Mouse (Mus musculus): Measurements from ENCODE around the gene Dll4. TPM values are rescaled to one million over a fixed set of nuclear protein-coding genes. Genes with fewer than 3 reads are reported as not detected.

The Dll4 gene
- 22.7 and 25.9 TPM in 2 replicates for polyA plus RNA-seq (2015; fragmentation: Nextera tagmentation; extraction: Ambion mirVana)

- Histone ChIP-seq H3K27me3 (replicated peaks; ENCODE audit: insufficient read depth, low read length) (peaks cover 8% of the 10 kb centered on the region), H3K27ac (ENCODE audit: low read length) (peak within 1 kb of the TSS; percentile 22), H3K36me3 (ENCODE audit: insufficient read depth, low read length) (no peaks in the 10 kb centered on the region), H3K9me3 (ENCODE audit: low read length) (no peaks in the 10 kb centered on the region), H3K4me1 (ENCODE audit: insufficient read depth, low read depth, low read length) (peaks cover 33% of the 10 kb centered on the region; the same call in 1 of the 2 replicates), H3K9ac (replicated peaks; ENCODE audit: low read depth) (peak within 1 kb of the TSS; percentile 54), H3K4me3 (ENCODE audit: low read depth, low read length) (peak within 1 kb of the TSS; percentile 59), H3K4me2 (replicated peaks; ENCODE audit: low read depth, low read length) (peak within 1 kb of the TSS; percentile 93)
- peak; percentile 87 for DNase-seq (ENCODE audit: low spot score)
- TF ChIP-seq EP300 (IDR thresholded peaks at IDR 0.05): no peak
- TF ChIP-seq CTCF (IDR thresholded peaks at IDR 0.05): peak; percentile 50
- under 1% methylated on average over 31 of the region's 33 CpGs for WGBS
- ATAC-seq: peak; percentile 82
These were observed at the start of gene Dll4 for GRCm38 (mm10) chr2:119325568-119326143. TSS of gene Dll4 (plus strand) at chr2:119325784.

- WGBS: 78% methylated on average over 7 of the region's 7 CpGs
- Histone ChIP-seq H3K4me3 (ENCODE audit: low read depth, low read length) (no peak overlapping the region), H3K27ac (ENCODE audit: low read length) (no peak overlapping the region), H3K36me3 (ENCODE audit: insufficient read depth, low read length) (no peaks in the 10 kb centered on the region), H3K9me3 (ENCODE audit: low read length) (no peaks in the 10 kb centered on the region), H3K27me3 (replicated peaks; ENCODE audit: insufficient read depth, low read length) (no peaks in the 10 kb centered on the region), H3K4me2 (replicated peaks; ENCODE audit: low read depth, low read length) (no peak overlapping the region), H3K9ac (replicated peaks; ENCODE audit: low read depth) (no peak overlapping the region), H3K4me1 (ENCODE audit: insufficient read depth, low read depth, low read length) (no peaks in the 10 kb centered on the region)
- TF ChIP-seq CTCF (IDR thresholded peaks at IDR 0.05) (no peak), EP300 (IDR thresholded peaks at IDR 0.05) (no peak)
- DNase-seq (ENCODE audit: low spot score) (no peak), ATAC-seq (no peak)
These were observed 48.7 kb upstream of the Dll4 start for GRCm38 (mm10) chr2:119276926-119277325.

DNA sequence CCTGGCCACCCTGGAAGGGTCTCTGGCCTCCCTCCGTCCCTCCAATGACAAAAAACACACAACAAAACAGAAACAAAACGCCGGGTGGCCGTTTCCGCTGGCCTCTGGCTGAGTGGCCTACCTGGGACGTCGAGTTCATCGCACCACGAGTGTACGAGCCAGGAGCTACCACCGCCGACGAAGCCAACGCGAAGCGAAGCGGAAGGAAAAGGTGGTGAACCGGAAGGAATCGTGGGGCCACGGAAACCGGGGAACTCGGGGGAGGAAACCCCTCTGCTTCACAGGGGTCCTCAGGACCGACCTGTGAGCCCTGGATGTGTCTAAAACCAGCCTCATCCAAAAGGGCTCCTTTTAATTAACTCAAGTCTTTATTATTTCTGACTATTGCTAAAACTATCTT lies 47.8 kb upstream of the Dll4 start:
- 86% methylated on average over 23 of the region's 23 CpGs for WGBS
- no peak for ATAC-seq

GRCm38 (mm10) chr2:119281899-119282565 lies 43.6 kb upstream of the Dll4 start:
- Histone ChIP-seq H3K4me2 (replicated peaks; ENCODE audit: low read depth, low read length) (no peak overlapping the region), H3K9me3 (ENCODE audit: low read length) (no peaks in the 10 kb centered on the region), H3K9ac (replicated peaks; ENCODE audit: low read depth) (no peak overlapping the region), H3K36me3 (ENCODE audit: insufficient read depth, low read length) (no peaks in the 10 kb centered on the region), H3K27me3 (replicated peaks; ENCODE audit: insufficient read depth, low read length) (no peaks in the 10 kb centered on the region), H3K27ac (ENCODE audit: low read length) (no peak overlapping the region), H3K4me1 (ENCODE audit: insufficient read depth, low read depth, low read length) (no peaks in the 10 kb centered on the region), H3K4me3 (ENCODE audit: low read depth, low read length) (no peak overlapping the region)
- TF ChIP-seq CTCF (IDR thresholded peaks at IDR 0.05) (no peak), EP300 (IDR thresholded peaks at IDR 0.05) (no peak)
- 59% methylated on average over 7 of the region's 7 CpGs for WGBS
- ATAC-seq: peak; percentile 26
- DNase-seq (ENCODE audit: low spot score): no peak

More for the DNA sequence above, 47.8 kb upstream of the Dll4 start:
- H3K9me3 ChIP-seq (ENCODE audit: low read length): no peaks in the 10 kb centered on the region
- no peaks in the 10 kb centered on the region for H3K36me3 ChIP-seq (ENCODE audit: insufficient read depth, low read length)
- H3K4me2 ChIP-seq (replicated peaks; ENCODE audit: low read depth, low read length): no peak overlapping the region
- H3K27ac ChIP-seq (ENCODE audit: low read length): no peak overlapping the region
- no peak overlapping the region for H3K9ac ChIP-seq (replicated peaks; ENCODE audit: low read depth)
- H3K4me3 ChIP-seq (ENCODE audit: low read depth, low read length): no peak overlapping the region
- H3K4me1 ChIP-seq (ENCODE audit: insufficient read depth, low read depth, low read length): no peaks in the 10 kb centered on the region
- no peak for TF ChIP-seq EP300 (IDR thresholded peaks at IDR 0.05)
- no peak for TF ChIP-seq CTCF (IDR thresholded peaks at IDR 0.05)
- H3K27me3 ChIP-seq (replicated peaks; ENCODE audit: insufficient read depth, low read length): no peaks in the 10 kb centered on the region
- DNase-seq (ENCODE audit: low spot score): no peak

DNA sequence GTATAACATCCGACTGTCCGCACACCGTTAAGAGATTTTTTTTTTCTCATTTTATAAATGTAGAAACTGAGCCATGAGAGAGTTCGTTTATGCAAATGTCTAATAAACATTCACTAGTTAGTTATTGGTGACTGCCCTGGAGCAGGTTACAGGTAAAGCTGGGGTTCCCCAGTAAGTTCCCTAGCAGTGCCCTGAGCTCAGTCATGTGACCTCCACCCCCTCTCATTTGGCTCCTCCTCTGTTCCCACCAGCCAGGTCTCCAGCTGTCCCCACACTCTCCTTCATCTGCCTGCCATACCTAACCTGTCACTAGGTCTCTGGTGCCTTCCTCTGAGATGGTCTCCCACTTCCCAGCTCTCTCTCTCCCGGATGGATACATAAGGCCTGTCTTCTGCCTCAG lies 38.2 kb upstream of the Dll4 start:
- Histone ChIP-seq H3K27me3 (replicated peaks; ENCODE audit: insufficient read depth, low read length) (no peaks in the 10 kb centered on the region), H3K36me3 (ENCODE audit: insufficient read depth, low read length) (no peaks in the 10 kb centered on the region), H3K4me2 (replicated peaks; ENCODE audit: low read depth, low read length) (no peak overlapping the region), H3K9me3 (ENCODE audit: low read length) (no peaks in the 10 kb centered on the region), H3K4me1 (ENCODE audit: insufficient read depth, low read depth, low read length) (no peaks in the 10 kb centered on the region), H3K4me3 (ENCODE audit: low read depth, low read length) (no peak overlapping the region), H3K9ac (replicated peaks; ENCODE audit: low read depth) (no peak overlapping the region), H3K27ac (ENCODE audit: low read length) (no peak overlapping the region)
- no peak for DNase-seq (ENCODE audit: low spot score)
- 91% methylated on average over 5 of the region's 5 CpGs for WGBS
- no peak for ATAC-seq
- TF ChIP-seq EP300 (IDR thresholded peaks at IDR 0.05) (no peak), CTCF (IDR thresholded peaks at IDR 0.05) (no peak)

- Histone ChIP-seq H3K9me3 (ENCODE audit: low read length) (no peaks in the 10 kb centered on the region), H3K27ac (ENCODE audit: low read length) (peak within 1 kb of the TSS; percentile 71), H3K4me2 (replicated peaks; ENCODE audit: low read depth, low read length) (peak within 1 kb of the TSS; percentile 72), H3K9ac (replicated peaks; ENCODE audit: low read depth) (peak within 1 kb of the TSS; percentile 75), H3K4me1 (ENCODE audit: insufficient read depth, low read depth, low read length) (no peaks in the 10 kb centered on the region), H3K4me3 (ENCODE audit: low read depth, low read length) (peak within 1 kb of the TSS; percentile 63), H3K36me3 (ENCODE audit: insufficient read depth, low read length) (peaks cover 5% of the 10 kb centered on the region; the same call in 1 of the 2 replicates), H3K27me3 (replicated peaks; ENCODE audit: insufficient read depth, low read length) (no peaks in the 10 kb centered on the region)
- ATAC-seq (peak; percentile 98), DNase-seq (ENCODE audit: low spot score) (peak; percentile 98)
- under 1% methylated on average over 31 of the region's 31 CpGs for WGBS
- TF ChIP-seq EP300 (IDR thresholded peaks at IDR 0.05): peak; percentile 43
- peak; percentile 100 for TF ChIP-seq CTCF (IDR thresholded peaks at IDR 0.05)
These were observed 37.2 kb upstream of the Dll4 start, which contains the start of gene Vps18 for GRCm38 (mm10) chr2:119288270-119288882. TSS of gene Vps18 (plus strand) at chr2:119288740.

Data from lung, postnatal 0 days (tissue).